Mouse (Mus musculus): ENCODE results near the gene Frmd4b. TPM values are rescaled to one million over a fixed set of nuclear protein-coding genes. Genes with fewer than 3 reads are reported as not detected.
"Not testable (repeated sequence)": the region's sequence is repeated elsewhere in the genome, so short reads cannot be mapped to it uniquely, and the experiment has no call there.

The Frmd4b gene
- polyA plus RNA-seq, 1 experiment, result 26.8 TPM

DNA sequence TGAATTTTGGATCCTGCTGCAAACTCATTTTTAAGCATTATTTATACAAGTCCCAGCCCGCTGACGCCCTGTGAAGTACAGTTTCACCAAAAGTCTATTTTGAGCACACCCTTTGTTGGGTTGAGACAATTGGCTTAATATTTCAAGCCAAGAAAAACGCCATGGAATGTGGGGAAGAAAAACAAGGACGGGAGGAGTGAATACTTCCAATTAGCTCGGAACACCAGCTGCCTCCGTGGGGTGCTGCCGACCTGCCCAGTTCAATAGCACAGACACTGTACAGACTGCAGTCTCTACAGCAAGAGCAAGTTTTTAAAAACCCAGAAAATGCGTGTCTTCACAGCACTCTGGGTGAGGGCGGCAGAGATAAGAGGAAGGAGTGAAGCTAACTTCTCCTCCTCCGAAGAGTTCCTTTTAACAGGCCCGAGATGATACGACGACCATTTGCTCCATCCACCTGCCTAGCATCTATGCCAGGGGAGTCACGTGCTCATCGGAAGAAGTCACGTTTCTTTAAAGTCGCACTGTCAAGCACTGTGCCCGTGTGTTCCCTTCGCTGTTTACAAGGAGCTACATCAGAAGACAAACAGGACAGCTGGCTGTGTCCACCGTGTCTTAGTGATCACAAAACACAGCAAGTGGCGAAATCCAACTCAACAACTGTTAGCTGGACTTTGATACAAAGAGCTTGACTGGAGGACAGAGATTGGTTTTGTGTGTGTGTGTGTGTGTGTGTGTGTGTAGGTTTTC, 326.0 kb downstream of the Frmd4b start:
- DNase-seq (ENCODE audit: low spot score), result no peak

DNA sequence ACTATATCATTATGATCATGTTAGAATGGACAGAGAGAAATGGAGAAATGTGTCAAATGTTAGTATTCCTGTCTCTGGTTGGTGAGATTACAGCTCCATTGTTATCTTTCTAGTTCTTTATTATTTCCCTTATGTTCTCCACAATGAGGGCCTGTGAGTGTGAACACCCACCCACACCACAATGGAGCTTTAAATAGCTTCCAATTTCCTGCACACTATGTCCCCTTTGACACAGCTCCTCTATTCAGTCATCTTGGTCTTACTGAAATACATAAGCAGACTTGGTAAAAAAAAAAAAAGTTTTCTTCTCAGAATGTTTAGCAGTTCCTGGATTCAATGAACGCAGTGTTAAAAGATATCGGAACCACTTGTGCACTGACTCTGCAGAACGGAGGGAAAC, 326.7 kb downstream of the Frmd4b start:
- no peak for DNase-seq (ENCODE audit: low spot score)

- no peak for DNase-seq (ENCODE audit: low spot score)
Observed at GRCm38 (mm10) chr6:97289838-97290237, 327.5 kb downstream of the Frmd4b start.

- no peak for DNase-seq (ENCODE audit: low spot score)
Observed at GRCm38 (mm10) chr6:97289316-97289820, 328.0 kb downstream of the Frmd4b start.

DNA sequence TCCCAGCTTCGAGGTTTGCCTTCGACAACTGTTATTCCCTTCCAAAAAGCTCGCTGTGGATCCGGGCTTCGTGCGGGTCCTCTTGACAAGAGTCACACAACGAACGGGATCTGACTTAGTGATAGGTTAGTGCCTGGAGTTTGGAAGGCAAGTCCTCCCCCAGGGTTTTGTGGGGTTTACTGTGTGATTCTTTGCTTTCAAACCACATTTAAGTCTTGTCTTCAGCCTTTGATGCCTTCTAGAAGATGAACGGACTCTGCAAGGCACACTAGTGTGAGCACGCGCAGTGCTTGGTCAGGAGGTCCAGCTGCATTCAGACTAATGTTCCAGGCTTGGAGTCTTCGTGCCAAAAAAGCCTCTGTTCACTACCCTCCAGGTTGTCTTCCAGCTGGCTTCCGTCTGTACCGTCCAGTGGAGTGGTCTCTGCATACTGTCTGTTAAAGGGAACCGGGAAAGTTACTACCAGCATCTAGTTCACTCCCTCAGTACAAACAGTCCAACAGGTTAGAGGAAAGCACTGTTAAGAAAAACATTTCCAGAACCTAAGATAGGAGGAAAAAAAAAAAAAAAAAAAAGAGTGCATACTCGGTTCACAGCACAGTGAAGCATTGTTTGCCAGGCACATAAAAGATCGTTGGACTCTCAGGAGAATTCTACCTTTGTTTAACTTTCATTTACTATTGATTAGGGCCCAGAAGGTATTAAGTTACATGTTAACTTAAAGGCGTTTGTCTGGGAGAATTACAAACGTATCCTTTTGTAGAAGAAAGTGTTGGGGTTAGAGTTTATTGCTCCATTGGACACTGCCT, 329.1 kb downstream of the Frmd4b start:
- no peak for DNase-seq (ENCODE audit: low spot score)

DNA sequence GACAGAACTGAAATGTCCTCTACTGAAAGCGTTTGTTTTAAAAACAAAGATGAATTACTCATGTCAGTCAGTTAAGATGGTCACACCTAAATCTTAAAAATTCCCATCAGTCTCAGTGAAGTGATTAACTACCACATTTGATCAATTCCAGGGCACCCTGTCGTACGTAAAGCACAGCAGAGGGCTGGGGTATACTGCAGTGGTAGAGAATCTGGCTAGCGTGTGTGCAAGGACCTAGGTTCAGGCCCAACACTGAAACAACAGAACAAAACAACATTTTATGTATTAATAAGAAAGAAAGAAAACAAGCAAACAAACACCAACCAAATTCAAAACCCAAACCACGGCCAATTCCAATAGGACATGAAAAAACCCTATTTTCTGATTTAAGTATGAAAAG, 331.0 kb downstream of the Frmd4b start:
- no peak for DNase-seq (ENCODE audit: low spot score)

- DNase-seq (ENCODE audit: low spot score), result no peak
Observed at GRCm38 (mm10) chr6:97283676-97284075, 333.7 kb downstream of the Frmd4b start.

- no peak for DNase-seq (ENCODE audit: low spot score)
Observed at GRCm38 (mm10) chr6:97278878-97279277, 338.5 kb downstream of the Frmd4b start.

GRCm38 (mm10) chr6:97278014-97278787, 339.1 kb downstream of the Frmd4b start:
- DNase-seq (ENCODE audit: low spot score), result peak; percentile 54

DNA sequence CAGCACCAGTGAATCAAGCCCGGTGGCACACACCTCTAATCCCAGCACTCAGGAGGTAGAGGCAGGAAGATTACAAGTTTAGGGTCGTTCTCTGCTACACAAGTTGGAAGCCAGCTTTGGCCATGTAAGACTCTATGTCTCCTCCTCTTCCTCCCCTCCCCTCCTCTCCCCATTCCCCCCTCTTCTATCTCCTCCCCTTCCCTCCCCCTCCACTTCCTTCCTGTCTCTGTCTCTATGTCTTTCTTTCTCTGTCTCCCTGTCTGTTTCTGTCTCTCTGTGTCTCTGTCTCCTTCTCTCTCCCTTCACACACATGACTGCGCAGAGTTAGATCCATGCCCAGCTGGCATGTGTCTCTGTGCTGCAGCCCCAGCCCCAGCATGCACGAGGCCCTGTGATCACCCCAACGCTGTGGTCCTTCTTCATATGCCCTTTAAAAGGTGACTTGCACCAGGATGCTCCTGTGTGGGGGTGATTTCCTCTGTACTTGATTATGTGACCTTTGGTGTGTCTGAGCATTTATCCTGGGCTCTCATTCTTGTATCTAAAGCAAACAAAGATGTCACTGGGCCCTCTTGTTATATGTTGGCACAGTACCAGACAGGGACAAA, 340.3 kb downstream of the Frmd4b start:
- DNase-seq (ENCODE audit: low spot score), result no peak

DNA sequence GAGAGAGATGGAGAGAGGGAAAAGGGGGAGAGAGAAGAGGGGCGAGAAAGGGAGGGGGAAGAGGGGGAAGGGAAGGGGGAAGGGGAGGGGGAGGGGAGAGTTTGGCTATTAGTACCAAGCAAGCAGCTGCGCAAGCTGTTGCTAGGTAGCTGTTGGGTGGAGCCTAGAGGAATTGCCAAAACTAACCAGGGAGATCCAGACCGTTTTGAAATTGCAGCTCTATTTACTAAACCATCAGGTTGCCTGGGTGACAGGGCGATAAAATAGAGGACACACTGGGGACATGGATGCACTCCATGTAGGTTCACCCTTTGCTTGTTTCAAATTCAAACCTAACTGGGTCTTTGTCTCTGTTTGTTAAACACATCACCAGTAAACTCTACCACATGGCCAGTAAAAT, 341.0 kb downstream of the Frmd4b start:
- no peak for DNase-seq (ENCODE audit: low spot score)

DNA sequence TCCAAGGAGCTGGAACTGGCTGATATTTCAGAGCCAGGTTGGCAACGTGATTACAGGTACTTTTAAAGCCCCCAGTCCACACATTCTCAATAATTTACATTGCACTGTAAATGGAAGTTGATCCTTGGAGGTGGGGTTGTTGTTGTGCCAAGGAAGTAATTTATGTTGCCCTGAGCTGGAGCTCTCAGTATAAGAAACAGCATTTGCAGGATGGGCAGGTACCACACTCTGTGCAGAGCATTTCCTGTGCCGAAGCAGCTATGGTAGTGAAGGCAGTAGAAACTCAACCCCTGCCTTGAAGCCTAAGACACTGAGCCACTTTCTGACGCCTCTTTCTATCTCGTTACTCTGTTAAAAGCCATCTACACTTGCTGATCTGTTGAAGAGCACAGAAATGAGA, 341.6 kb downstream of the Frmd4b start:
- DNase-seq (ENCODE audit: low spot score), result no peak

DNA sequence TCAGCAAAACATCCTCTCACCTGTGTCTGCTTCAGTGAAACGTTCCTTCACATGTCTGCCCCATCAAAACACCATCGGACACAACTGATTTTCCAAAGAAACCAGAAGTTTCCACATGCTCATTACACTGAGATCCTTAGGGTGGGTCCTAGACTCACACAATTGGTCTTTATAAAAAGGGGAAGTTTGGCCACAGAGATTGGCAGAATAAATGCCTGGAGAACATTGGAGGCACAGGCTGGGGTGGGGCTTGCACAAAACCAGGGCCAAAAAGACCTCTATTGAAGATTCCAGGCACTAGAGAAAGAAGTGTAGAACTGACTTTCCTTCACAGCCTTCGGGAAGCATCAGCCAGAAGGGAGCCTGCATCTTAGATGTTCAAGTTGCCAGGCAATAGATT, 343.6 kb downstream of the Frmd4b start:
- DNase-seq (ENCODE audit: low spot score), result no peak

GRCm38 (mm10) chr6:97273058-97273710, 344.2 kb downstream of the Frmd4b start:
- no peak for DNase-seq (ENCODE audit: low spot score)

- no peak for DNase-seq (ENCODE audit: low spot score)
Observed at GRCm38 (mm10) chr6:97272349-97272748, 345.0 kb downstream of the Frmd4b start.

GRCm38 (mm10) chr6:97269596-97269995, 347.7 kb downstream of the Frmd4b start:
- no peak for DNase-seq (ENCODE audit: low spot score)

DNA sequence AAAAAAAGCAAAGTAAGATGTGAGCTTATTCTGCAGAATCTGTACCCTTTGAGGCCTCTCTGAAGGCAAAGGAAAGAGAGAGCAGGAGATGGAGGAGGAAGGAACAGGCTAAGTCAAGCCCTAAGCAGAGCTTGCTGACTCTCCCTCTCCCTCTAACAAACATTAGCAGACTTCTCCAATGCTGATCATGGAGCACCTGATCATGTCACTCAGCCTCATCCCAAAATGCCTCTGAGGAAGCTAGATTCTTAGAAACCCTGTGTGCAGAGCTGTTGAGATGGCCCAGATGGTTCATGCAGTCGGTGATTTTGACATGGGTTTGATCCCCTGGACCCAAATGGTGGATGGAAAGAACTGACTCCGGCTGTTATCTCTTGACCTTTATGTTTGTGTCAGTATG, 350.2 kb downstream of the Frmd4b start:
- DNase-seq (ENCODE audit: low spot score), result no peak

GRCm38 (mm10) chr6:97266661-97267060, 350.7 kb downstream of the Frmd4b start:
- no peak for DNase-seq (ENCODE audit: low spot score)

- no peak for DNase-seq (ENCODE audit: low spot score)
Observed at GRCm38 (mm10) chr6:97265705-97266104, 351.6 kb downstream of the Frmd4b start.

- no peak for DNase-seq (ENCODE audit: low spot score)
Observed at GRCm38 (mm10) chr6:97265240-97265639, 352.1 kb downstream of the Frmd4b start.

DNA sequence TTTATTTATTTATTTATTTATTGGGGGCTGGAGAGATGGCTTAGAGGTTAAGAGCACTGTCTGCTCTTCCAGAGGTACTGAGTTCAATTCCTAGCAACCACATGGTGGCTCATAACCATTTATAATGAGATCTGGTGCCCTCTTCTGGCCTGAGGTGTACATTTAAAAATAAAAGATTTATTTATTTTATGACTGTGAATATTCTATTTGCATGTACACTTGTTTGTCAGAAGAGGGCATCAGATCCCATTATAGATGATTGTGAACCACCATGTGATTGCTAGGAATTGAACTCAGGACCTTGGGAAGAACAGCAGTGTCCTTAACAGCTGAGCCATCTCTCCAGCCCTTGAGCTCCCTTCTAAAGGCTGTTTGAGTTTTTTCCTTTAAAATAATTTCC, 353.6 kb downstream of the Frmd4b start:
- DNase-seq (ENCODE audit: low spot score), result not testable (repeated sequence)

All from urinary bladder, adult 2 months (tissue).